Mouse (Mus musculus): ENCODE results near the gene Trp73.

Gene Trp73

DNA sequence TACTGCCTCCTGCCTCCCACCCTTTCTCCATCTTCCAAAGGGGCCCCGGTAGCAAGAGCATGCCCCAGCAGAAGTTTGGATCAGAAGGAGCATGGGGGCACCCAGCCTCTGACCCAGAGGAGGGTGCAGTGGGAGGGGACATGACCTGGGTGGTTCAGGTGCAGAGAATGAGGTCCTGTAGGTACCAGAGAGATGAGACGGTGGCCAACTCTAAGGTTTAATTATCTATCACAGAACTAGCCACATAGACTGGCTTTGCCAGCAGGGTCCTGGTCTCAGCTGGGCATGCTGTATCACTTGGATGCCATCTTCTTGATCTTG lies 113.6 kb downstream of the Trp73 start:
- no peak for DNase-seq

DNA sequence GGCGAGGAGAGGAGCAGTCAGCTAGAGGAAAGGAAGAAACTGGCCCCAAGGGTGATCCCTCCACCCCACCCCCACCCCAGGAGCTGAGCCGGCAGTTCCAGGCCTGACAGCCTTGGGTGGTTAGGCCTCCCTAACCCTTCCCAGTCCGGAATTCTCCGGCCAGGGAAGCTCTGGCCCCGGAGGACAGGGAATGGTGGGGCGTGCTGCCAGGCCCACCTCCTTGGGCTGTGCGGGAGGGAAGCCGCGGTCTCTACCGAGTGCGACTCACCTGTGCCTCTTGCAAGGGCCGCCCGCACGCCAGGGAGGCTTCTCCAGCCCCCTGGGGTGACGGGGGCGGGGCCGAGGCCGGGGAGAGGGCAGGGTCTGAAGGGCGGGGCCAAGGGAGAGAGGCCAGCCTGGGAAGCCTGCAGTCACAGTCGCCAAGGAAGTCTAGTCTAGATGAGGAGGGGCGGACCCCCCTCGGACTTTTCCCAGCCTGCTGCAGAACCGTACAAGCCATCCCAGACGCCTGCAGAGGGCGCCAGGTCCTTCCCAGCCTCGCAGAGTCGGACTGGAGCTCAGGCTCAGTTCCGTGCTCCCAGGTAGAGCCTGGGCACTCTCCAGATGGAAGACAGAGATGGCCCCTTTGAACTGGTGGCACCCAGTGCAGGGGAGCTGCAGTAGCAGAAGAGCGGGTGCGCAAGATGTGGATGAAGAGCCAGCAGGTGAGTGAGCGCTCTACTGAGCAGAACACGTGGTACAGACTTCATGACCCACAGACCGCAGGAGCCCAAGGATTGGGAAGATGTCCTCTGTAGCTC lies 114.2 kb downstream of the Trp73 start, which contains the start of gene Smim1:
Gene Smim1 (minus strand): TSS at position 590 of the 800 bp plus-strand sequence.
- DNase-seq = peak; percentile 90 to 94

DNA sequence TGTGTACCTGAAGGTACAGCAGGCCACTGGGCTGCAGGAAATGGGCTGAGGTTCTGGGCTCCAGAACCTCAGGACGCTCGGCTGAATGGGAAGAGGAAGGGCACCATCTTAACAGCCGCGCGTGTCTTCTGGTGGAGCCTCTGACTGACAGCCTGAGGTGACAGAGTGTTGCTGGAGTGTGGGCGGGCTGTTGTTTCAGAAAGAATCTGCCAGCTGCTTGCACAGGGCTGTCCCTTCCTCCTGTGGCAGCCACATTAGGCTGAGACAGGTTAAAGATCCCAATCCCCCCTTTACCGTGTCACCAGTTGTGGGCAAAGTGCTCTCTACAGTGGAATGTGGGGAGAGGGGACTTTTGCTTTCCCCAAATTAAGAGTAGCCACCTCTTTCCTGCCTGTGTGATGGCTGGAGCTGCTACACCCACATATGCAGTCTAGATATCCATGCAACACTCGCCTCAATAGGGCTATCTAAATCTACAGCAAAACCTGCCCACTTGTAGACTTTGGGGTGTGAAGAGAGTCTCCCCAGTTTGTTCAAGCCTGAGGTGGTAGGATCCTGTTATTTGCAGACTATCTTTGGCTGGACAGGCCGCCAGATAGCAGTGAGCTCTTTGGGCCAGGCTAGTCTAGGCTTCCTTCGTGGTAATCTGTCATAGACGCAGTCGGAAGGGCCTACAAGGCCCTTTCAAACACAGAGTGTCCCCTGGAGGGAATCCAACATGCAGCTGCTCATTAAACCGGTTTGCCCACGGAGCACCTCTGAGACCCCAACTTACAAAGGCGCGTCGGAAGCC lies 115.1 kb downstream of the Trp73 start:
- DNase-seq = peak in 1 of 2 experiments; percentile 48

DNA sequence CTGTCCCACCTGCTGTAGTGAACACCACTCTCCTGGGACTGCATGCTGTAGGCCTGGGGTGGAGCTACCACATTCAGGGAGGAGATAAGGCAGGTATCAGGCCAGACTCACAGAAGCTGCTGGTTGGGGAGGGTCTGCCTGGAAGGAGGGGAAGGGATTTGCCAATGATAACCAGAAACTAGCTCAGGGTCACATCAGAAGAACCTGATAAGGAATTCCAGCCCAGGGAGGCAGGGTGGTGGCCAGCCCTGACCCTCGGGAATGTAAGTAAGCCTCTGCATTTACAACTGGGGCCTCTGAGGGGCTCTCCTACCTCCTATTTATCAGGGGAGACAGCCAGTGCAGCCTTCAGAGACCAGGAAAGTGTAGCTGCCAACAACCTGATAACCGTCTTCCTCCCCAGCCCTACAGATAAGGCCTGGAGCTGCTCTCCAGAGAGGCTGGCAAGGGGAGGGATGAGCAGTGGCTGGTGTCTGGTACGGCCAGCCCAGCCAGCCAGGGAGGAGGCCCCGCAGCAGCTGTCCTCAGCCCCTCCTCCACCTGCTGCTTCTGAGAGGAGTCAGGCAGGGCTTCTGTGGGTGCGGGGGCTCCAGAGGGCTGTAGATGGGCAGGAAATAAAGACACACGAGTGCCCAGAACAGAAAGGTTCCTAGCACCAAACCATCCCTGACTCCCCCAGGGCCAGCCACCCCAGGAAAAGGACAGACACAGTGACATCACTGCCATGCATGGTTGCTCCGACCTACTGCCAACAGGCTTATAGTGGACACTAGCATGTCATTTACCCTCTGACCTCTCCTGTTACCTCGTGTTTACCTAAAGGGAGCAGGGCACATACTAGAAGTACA lies 116.0 kb downstream of the Trp73 start:
- DNase-seq = peak; percentile 47 to 71

DNA sequence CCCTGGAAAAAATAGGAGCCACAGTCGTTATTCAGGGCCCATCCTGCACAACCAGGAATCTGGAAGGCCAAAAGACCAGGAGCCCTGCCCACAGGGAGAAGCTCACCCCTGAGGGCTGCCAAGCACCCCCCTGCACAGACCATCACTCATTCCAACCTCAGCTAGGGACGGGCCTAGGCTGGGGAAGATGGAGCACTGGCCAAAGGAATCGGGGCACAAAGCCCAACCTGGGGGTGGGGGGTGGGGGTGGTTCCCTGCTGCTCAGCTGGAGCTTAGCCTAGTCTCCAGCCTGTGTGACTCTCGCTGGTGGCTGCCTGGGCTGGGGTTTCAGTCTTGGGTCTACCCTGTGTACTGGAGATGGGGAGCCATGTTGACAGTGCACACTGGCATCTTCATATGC lies 117.2 kb downstream of the Trp73 start:
- no peak for DNase-seq

DNA sequence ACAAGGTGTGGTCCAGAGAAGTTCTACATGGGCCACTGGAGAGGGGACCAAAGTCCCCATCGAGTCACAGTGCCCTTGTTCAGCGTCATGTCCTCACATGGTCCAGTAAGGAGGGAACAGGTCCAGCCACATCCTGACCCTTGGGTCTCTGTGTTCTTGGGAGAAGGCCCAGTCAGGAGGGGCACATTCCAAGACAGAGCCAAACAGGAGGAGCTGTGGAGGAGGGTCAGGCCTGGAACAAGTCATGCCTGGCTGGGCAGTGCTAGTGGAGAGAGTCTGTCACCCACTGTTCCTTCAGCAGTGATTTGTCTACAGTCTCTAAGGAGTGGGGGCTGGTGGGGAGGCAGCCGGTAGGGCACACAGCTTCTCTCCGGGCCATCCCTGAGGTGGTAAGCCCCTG lies 117.6 kb downstream of the Trp73 start:
- DNase-seq = peak; percentile 75 to 84

DNA sequence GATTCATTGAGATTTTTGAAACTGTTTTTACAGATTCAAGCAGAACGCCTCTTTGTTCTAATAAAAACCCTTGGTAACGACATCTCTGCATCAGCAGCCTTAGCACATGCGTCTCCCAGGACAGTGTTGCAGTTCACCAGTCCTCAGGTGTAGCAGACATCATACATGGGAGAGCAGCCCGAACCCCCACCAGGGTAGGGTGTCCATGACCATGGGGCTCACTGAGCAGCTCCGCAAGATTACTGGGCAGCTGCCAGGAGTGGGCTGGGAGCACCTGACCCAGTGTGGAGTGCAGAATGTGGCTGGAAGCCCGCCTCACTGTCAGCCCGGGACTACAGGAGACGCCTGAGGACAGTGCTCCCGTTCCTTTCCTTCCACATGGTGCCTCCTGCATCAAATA lies 118.6 kb downstream of the Trp73 start:
- DNase-seq = peak; percentile 43 to 64

DNA sequence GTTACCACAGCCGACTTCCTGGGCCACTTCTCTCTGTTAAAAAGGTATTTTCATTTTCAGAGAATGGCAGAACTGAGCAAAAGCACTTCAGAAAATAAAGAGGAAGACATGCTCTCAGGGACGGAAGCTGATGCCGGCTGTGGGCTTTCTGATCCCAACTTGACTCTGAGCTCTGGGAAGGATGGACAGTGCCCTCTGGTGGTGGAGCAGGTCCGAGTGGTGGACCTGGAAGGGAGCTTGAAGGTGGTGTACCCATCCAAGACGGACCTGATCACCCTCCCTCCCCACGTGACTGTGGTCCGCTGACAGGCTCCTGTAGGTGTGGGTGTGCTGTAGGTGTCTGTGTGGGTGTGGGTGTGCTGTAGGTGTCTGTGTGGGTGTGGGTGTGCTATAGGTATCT lies 120.4 kb downstream of the Trp73 start:
- DNase-seq = peak; percentile 76 to 79

DNA sequence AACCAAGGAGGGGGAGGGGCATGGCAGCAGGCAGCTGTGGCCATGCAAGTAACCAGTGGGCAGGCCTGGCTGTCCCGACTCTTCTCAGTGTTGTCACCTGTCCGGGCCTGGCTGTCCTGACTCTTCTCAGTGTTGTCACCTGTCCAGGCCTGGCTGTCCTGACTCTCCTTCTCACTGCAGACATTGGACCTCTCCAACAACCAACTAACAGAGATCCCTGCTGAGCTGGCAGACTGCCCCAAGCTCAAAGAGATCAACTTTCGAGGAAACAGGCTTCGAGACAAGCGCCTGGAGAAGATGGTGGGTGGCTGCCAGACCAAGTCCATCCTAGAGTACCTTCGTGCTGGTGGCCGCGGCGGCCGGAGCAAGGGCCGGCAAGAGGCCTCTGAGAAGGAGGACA lies 124.5 kb downstream of the Trp73 start:
- no peak for DNase-seq

DNA sequence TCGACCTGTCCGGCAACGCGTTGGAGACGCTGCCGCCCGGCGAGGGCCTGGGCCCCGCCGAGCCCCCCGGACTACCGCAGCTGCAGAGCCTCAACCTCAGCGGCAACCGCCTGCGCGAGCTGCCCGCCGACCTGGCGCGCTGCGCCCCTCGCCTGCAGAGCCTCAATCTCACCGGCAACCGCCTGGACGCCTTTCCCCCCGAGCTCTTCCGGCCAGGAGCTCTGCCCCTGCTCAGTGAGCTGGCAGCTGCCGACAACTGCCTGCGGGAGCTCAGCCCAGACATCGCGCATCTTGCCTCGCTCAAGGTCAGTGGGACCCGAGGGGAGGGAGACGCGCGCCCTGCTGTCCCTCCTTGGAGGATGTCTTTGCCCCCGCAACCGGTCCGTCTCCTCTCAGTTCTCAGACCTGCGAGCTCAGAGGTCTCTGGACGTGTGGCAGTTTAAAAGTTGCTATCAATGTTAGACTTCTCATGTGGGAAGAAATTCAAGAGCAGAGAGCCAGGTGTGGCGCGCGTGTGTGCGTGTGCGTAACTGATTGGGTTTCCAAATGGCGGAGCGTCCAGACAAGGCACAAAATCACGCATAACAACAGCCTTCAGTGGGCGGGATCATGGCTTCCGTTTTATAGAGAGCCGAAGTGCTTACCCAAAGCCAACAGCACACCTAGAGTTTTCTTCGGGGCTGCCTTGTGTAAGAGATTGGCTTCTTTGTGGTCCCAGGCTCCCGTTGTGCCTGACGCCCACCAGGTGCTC lies 127.7 kb downstream of the Trp73 start:
- peak; percentile 26 to 39 for DNase-seq

DNA sequence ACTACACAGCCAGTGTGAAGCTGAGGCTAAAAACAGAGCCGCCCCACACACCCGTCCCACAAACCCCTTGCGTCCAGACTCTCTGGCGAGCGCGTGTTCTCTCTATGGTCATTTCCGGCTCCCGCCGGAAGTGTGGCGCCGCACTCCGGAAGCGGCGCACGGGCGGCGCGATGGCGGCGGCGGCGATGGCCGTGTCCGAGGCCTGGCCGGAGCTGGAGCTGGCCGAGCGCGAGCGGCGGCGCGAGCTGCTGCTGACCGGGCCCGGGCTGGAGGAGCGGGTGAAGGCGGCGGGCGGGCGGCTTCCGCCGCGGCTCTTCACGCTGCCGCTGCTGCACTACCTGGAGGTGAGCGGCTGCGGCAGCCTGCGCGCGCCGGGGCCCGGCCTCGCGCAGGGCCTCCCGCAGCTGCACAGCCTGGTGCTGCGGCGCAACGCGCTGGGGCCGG lies 128.3 kb downstream of the Trp73 start, which contains the start of gene Lrrc47:
Gene Lrrc47 (plus strand): TSS at position 86 of the 444 bp plus-strand sequence.
- DNase-seq = peak; percentile 86 to 91

DNA sequence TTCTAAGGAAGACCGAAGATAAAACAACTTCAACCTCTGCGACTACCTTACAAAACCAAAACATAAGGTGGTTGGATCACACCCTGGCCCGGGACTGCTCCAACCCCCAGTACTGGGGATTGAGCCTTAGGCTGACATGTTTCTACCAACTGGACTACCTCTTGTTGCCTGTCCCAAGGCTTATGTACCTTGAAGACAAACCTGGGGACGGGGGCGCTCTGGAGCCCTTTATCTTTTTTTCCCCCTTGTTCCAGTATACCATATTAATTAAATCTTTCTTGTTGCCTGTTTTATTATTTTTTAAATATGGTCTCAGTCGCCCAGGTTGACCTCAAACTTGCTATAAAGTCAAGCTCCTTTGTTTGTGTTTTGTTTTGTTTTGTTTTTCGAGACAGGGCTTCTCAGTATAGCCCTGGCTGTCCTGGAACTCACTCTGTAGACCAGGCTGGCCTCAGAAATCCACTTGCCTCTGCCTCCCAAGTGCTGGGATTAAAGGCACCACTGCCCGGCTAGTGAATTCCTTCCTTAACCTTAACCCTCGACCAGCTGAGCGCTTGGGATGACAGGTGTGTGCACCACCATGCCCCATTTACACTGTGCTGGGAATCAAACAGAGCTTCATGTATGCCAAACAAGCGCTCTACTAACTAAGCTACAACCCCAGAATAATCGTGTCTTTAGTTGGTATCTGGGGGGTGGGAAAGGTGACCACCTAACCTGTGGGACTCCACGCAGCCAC lies 128.9 kb downstream of the Trp73 start:
- DNase-seq = no peak

DNA sequence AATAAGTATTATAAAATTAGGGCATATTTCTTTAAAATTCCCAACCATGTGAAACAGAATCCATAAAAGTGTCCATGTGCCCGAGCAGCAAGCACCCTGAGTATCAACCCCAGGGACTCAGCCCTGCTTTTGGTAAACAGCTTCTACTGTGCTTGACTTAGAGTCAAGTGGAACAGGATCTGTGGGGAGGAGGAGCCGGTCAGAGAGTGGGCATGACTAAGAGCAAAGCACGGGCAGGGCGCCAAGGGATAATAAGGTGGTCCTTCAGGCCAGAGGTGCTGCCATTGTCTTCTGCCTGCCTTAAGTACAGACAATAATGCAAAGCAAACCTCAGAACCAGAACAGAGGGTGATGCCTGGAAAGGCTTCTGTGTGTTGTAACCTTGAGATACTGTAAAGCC lies 132.2 kb downstream of the Trp73 start:
- DNase-seq = no peak

DNA sequence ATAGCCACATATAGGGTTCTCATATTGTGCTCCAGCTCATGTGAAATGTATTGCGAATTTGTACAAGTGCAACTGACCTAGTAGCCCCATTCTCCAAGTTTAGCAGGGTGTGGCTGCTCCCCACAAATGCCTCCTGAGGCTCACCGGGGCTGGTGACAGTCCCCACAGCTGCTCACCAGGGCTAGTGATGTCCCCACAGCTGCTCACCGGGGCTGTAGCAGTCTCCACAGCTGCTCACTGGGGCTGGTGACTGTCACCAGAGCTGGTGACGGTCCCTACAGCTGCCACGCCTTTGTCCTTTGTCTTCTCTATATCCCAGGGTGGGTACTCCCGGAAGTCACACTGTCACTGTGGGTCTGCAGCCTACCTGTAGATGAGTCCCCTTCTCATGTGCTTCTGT lies 133.7 kb downstream of the Trp73 start:
- no peak for DNase-seq

Data from kidney, postnatal 4 days (tissue).